Comparison of ENCODE assay signal across 12 mouse cellular contexts in the genomic region with DNA sequence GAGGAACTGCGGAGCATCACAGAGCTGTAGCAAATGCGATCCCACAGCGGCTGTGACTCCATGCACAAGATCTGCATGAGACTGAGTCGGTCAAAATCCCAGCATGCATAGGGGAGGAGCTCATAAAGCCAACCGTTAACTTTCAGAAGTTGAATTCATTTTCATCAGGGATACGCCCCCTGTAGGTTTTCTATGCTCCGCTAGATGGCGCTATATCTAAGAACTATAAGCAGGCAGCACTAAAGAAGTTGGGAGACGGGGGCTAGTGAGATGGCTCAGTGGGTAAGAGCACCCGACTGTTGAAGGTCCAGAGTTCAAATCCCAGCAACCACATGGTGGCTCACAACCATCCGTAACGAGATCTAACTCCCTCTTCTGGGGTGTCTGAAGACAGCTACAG. TPM values are rescaled to one million over a fixed set of nuclear protein-coding genes. Genes with fewer than 3 reads are reported as not detected.
DNase-seq lines count a peak whose midpoint lies in the region; ATAC-seq and TF ChIP-seq lines count a peak whose summit lies in the region.
"Had no signal": no experiment of that assay in that cellular context is flagged by ENCODE, and none has a peak within 500 bp of the region (broad histone marks: within the 10 kb centered on the region; RNA-seq: fewer than 3 reads in every experiment).

No protein-coding gene starts in this region.

- DNase-seq in left cerebral cortex, adult 2 months (ENCODE audit: extremely low spot score in 1 of 2, low spot score in 2 of 2) = no peak
- DNase-seq in left cerebral cortex, postnatal 4 days = no peak
- DNase-seq in CH12.LX (ENCODE audit: extremely low read depth) = no peak
- DNase-seq in T-cell, adult 2 months (ENCODE audit: low spot score) = peak; percentile 18
- peak; percentile 30 for DNase-seq in naive thymus-derived CD4-positive, alpha-beta T cell, adult 2 months (ENCODE audit: low read depth)
- DNase-seq in urinary bladder, postnatal 4 days (ENCODE audit: low spot score in 2 of 2) = no peak
- DNase-seq in right cerebral cortex, postnatal 14 days = no peak
- DNase-seq: spleen, adult 18-20 months had no signal

- H3K9me3 ChIP-seq in CH12.LX (replicated peaks; ENCODE audit: low read length) = peaks cover 4% of the 10 kb centered on the region
- H3K9me3 ChIP-seq: hindbrain, embryonic 12.5 days; neural tube, embryonic 13.5 days had no signal

- TF ChIP-seq RAD21 in CH12.LX (IDR thresholded peaks at IDR 0.05; ENCODE audit: low read depth, low read length) = no peak

- no peak overlapping the region for H3K4me3 ChIP-seq in left cerebral cortex, adult 2 months
- H3K4me3 ChIP-seq in CH12.LX (replicated peaks in 1 of 3; ENCODE audit: low read depth in 2 of 3, low read length in 2 of 3, poor library complexity in 1 of 3) = no peak overlapping the region
- H3K4me3 ChIP-seq: hindbrain, embryonic 12.5 days; neural tube, embryonic 13.5 days had no signal

- no peak for TF ChIP-seq EP300 in CH12.LX (IDR thresholded peaks at IDR 0.05; ENCODE audit: low read length)

- H3K9ac ChIP-seq in CH12.LX (ENCODE audit: insufficient read depth, low read depth) = no peak overlapping the region
- H3K9ac ChIP-seq: hindbrain, embryonic 12.5 days; neural tube, embryonic 13.5 days had no signal

- H3K79me2 ChIP-seq in CH12.LX (replicated peaks; ENCODE audit: control insufficient read depth, extremely low read depth, insufficient read depth, poor library complexity, severe bottlenecking) = no peaks in the 10 kb centered on the region

- ATAC-seq in frontal cortex, adult (ENCODE audit: low TSS enrichment) = no peak

- H3K27me3 ChIP-seq in CH12.LX (replicated peaks) = no peaks in the 10 kb centered on the region
- H3K27me3 ChIP-seq: hindbrain, embryonic 12.5 days; neural tube, embryonic 13.5 days had no signal

- dilution Hi-C loops in CH12.LX (cut with MboI; ENCODE audit: extremely low pct_ligation_motif_present, extremely low pct_unique_long_range_greater_than_20kb, low sequenced_read_pairs) = no loop called here

- no peak for TF ChIP-seq POLR2A in CH12.LX (IDR thresholded peaks at IDR 0.05; ENCODE audit: low read depth, low read length)

- intact Hi-C loops in left cerebral cortex, adult 2 months (cut with DNase I) = no loop called here
- intact Hi-C loops in left cerebral cortex, postnatal 4 days (cut with DNase I) = no loop called here

- H3K4me2 ChIP-seq in CH12.LX (ENCODE audit: insufficient read depth, low read depth, poor library complexity, severe bottlenecking) = no peak overlapping the region
- H3K4me2 ChIP-seq: hindbrain, embryonic 12.5 days; neural tube, embryonic 13.5 days had no signal

- peak; percentile 41 for TF ChIP-seq CTCF in left cerebral cortex, adult 2 months (IDR thresholded peaks at IDR 0.05)
- TF ChIP-seq CTCF in CH12.LX (conservative IDR thresholded peaks at IDR 0.05 in 1 of 2, IDR thresholded peaks at IDR 0.05 in 1 of 2; ENCODE audit: low read depth in 2 of 2, low read length in 2 of 2) = peak in 1 of 2 experiments; percentile 51; a peak in 2 of 4 replicates

- in situ Hi-C loops in CH12.LX (cut with MboI; ENCODE audit: low pct_ligation_motif_present, low pct_unique_long_range_greater_than_20kb, low sequenced_read_pairs) = loop anchor here (25.0 kb wide), 1 partner anchor 1256 kb away; a partner anchor contains a TSS

- no peak overlapping the region for H3K27ac ChIP-seq in left cerebral cortex, adult 2 months
- no peak overlapping the region for H3K27ac ChIP-seq in CH12.LX (ENCODE audit: insufficient read depth, low read depth)
- H3K27ac ChIP-seq: hindbrain, embryonic 12.5 days; neural tube, embryonic 13.5 days had no signal

- H3K4me1 ChIP-seq in CH12.LX (ENCODE audit: control insufficient read depth in 1 of 2, insufficient read depth in 2 of 2) = peaks cover 7 to 33% of the 10 kb centered on the region in 2 experiments
- H3K4me1 ChIP-seq: hindbrain, embryonic 12.5 days had no signal

- H3K36me3 ChIP-seq in CH12.LX (replicated peaks in 1 of 2; ENCODE audit: control insufficient read depth in 1 of 2, insufficient read depth in 1 of 2, low read length in 1 of 2) = no peaks in the 10 kb centered on the region
- H3K36me3 ChIP-seq: hindbrain, embryonic 12.5 days; neural tube, embryonic 13.5 days had no signal

TF ChIP-seq in CH12.LX, 34 proteins besides CTCF, POLR2A, EP300 and RAD21:
- TF ChIP-seq KAT2A (IDR thresholded peaks at IDR 0.05; ENCODE audit: insufficient replicate concordance, low read length) (no peak), SMC3 (IDR thresholded peaks at IDR 0.05; ENCODE audit: low read depth, low read length) (0 out of 2 replicates have a peak, but pooled peaks have one; percentile 10)

RNA-seq across cellular contexts. Expression of a gene that starts 16.3 kb away (rescaled TPM):
- 100 to 1,000 TPM in 1 of 2 experiments, 10 to 100 TPM in 1; 80.6 to 105 TPM for total RNA-seq in left cerebral cortex, adult 2 months (2021)
- 10 to 100 TPM; 25.9 to 26.0 TPM for total RNA-seq in left cerebral cortex, postnatal 4 days (2021)
- total RNA-seq in CH12.LX (2012; rRNA removed) (1.7 and 3.0 TPM in 2 replicates), CH12.LX (2014; rRNA removed) (6.8 and 9.1 TPM in 2 replicates)
- polyA plus RNA-seq in CH12.LX (2012; ENCODE audit: insufficient read length, low read depth) = 4.1 and 5.0 TPM in 2 replicates
- total RNA-seq: gastrocnemius, adult 18-20 months had no signal

Comparison
In these comparisons a context has a peak if more than half of its experiments do, and no peak if none do; other contexts are left out.
1. DNase-seq: peak in T-cell, adult 2 months (single experiment) and naive thymus-derived CD4-positive, alpha-beta T cell, adult 2 months (single experiment); none in left cerebral cortex, adult 2 months (0 of 2), left cerebral cortex, postnatal 4 days (single experiment), CH12.LX (single experiment), urinary bladder, postnatal 4 days (0 of 2) and right cerebral cortex, postnatal 14 days (single experiment).